Mouse (Mus musculus): ENCODE results near the gene Fhdc1.
A peak's percentile ranks its signal among the peaks of the same experiment; 100 is the strongest.

Gene Fhdc1

GRCm38 (mm10) chr3:84480006-84480897, at the start of gene Fhdc1:
Fhdc1 (minus strand) TSS chr3:84480429.
- peak; percentile 25 for DNase-seq

GRCm38 (mm10) chr3:84529021-84529420, 48.8 kb upstream of the Fhdc1 start:
- no peak for DNase-seq

- no peak for DNase-seq
Measured at GRCm38 (mm10) chr3:84524952-84525351, 44.7 kb upstream of the Fhdc1 start.

GRCm38 (mm10) chr3:84516163-84516562, 35.9 kb upstream of the Fhdc1 start:
- no peak for DNase-seq

GRCm38 (mm10) chr3:84512774-84513515, 32.7 kb upstream of the Fhdc1 start:
- DNase-seq, result no peak

- DNase-seq, result no peak
Measured at GRCm38 (mm10) chr3:84505193-84505592, 25.0 kb upstream of the Fhdc1 start.

- no peak for DNase-seq
Measured at GRCm38 (mm10) chr3:84504291-84504690, 24.1 kb upstream of the Fhdc1 start.

GRCm38 (mm10) chr3:84502101-84502500, 21.9 kb upstream of the Fhdc1 start:
- no peak for DNase-seq

- no peak for DNase-seq
Measured at GRCm38 (mm10) chr3:84500491-84500890, 20.3 kb upstream of the Fhdc1 start.

- no peak for DNase-seq
Measured at GRCm38 (mm10) chr3:84497718-84498117, 17.5 kb upstream of the Fhdc1 start.

GRCm38 (mm10) chr3:84492657-84493056, 12.4 kb upstream of the Fhdc1 start:
- DNase-seq, result no peak

- no peak for DNase-seq
Measured at GRCm38 (mm10) chr3:84492148-84492547, 11.9 kb upstream of the Fhdc1 start.

- no peak for DNase-seq
Measured at GRCm38 (mm10) chr3:84488716-84489115, 8.5 kb upstream of the Fhdc1 start.

- DNase-seq, result no peak
Measured at GRCm38 (mm10) chr3:84484891-84485290, 4.7 kb upstream of the Fhdc1 start.

GRCm38 (mm10) chr3:84484333-84484732, 4.1 kb upstream of the Fhdc1 start:
- DNase-seq, result no peak

- no peak for DNase-seq
Measured at GRCm38 (mm10) chr3:84482121-84482520, 1.9 kb upstream of the Fhdc1 start.

- no peak for DNase-seq
Measured at GRCm38 (mm10) chr3:84481104-84481503, 875 bp upstream of the Fhdc1 start.

- no peak for DNase-seq
Measured at GRCm38 (mm10) chr3:84479293-84480005, 780 bp downstream of the Fhdc1 start.

- DNase-seq, result no peak
Measured at GRCm38 (mm10) chr3:84478896-84479292, 1.3 kb downstream of the Fhdc1 start.

GRCm38 (mm10) chr3:84478195-84478594, 2.0 kb downstream of the Fhdc1 start:
- no peak for DNase-seq

- no peak for DNase-seq
Measured at GRCm38 (mm10) chr3:84477498-84477897, 2.7 kb downstream of the Fhdc1 start.

GRCm38 (mm10) chr3:84474981-84475775, 5.1 kb downstream of the Fhdc1 start:
- no peak for DNase-seq

- no peak for DNase-seq
Measured at GRCm38 (mm10) chr3:84474398-84474797, 5.8 kb downstream of the Fhdc1 start.

Measured in thymus, postnatal 25 days (tissue).